8 mouse cellular contexts compared by ENCODE assay signal in genomic region chr7:18925162-18925938, GRCm38 (mm10). TPM values are rescaled to one million over a fixed set of nuclear protein-coding genes. Genes with fewer than 3 reads are reported as not detected.
A peak's percentile ranks its signal among the peaks of the same experiment; 100 is the strongest.
DNase-seq lines count a peak whose midpoint lies in the region; ATAC-seq and TF ChIP-seq lines count a peak whose summit lies in the region.

TSS of gene Nova2 (plus strand) at chr7:18925888.

- in situ Hi-C loops in CH12.LX (cut with MboI; ENCODE audit: low pct_ligation_motif_present, low pct_unique_long_range_greater_than_20kb, low sequenced_read_pairs) = no loop called here

- H3K27ac ChIP-seq in CH12.LX (ENCODE audit: insufficient read depth, low read depth) = no peak within 1 kb of the TSS
- H3K27ac ChIP-seq in forebrain, embryonic 12.5 days = peak within 1 kb of the TSS; percentile 94
- peak within 1 kb of the TSS; percentile 64 for H3K27ac ChIP-seq in heart, embryonic 16.5 days (ENCODE audit: low read length)
- no peak within 1 kb of the TSS for H3K27ac ChIP-seq in liver, embryonic 12.5 days

- dilution Hi-C loops in CH12.LX (cut with MboI; ENCODE audit: extremely low pct_ligation_motif_present, extremely low pct_unique_long_range_greater_than_20kb, low sequenced_read_pairs) = no loop called here

- peaks cover 90% of the 10 kb centered on the region for H3K27me3 ChIP-seq in CH12.LX (replicated peaks)
- no peaks in the 10 kb centered on the region; the same call in 1 of the 2 replicates for H3K27me3 ChIP-seq in forebrain, embryonic 12.5 days
- H3K27me3 ChIP-seq in heart, embryonic 16.5 days (ENCODE audit: control insufficient read depth, insufficient read depth, low read length) = peaks cover 47% of the 10 kb centered on the region
- peaks cover 93% of the 10 kb centered on the region for H3K27me3 ChIP-seq in liver, embryonic 12.5 days (replicated peaks)

- no peak for TF ChIP-seq POLR2A in CH12.LX (IDR thresholded peaks at IDR 0.05; ENCODE audit: low read depth, low read length)

- peaks cover 0 to 6% of the 10 kb centered on the region in 2 experiments; a peak in 2 of 4 replicates for H3K4me1 ChIP-seq in CH12.LX (ENCODE audit: control insufficient read depth in 1 of 2, insufficient read depth in 2 of 2)
- H3K4me1 ChIP-seq in forebrain, embryonic 12.5 days = peaks cover 74% of the 10 kb centered on the region
- H3K4me1 ChIP-seq in heart, embryonic 16.5 days (ENCODE audit: control insufficient read depth, insufficient read depth, low read length) = peaks cover 6% of the 10 kb centered on the region; the same call in 1 of the 2 replicates
- H3K4me1 ChIP-seq in liver, embryonic 12.5 days = peaks cover 16% of the 10 kb centered on the region

- H3K9ac ChIP-seq in CH12.LX (ENCODE audit: insufficient read depth, low read depth) = no peak within 1 kb of the TSS
- peak within 1 kb of the TSS; percentile 100 for H3K9ac ChIP-seq in forebrain, embryonic 12.5 days
- H3K9ac ChIP-seq in heart, embryonic 16.5 days (ENCODE audit: low read length) = peak within 1 kb of the TSS; percentile 69
- peak within 1 kb of the TSS; percentile 55 for H3K9ac ChIP-seq in liver, embryonic 12.5 days

- TF ChIP-seq CTCF in CH12.LX (conservative IDR thresholded peaks at IDR 0.05 in 1 of 2, IDR thresholded peaks at IDR 0.05 in 1 of 2; ENCODE audit: low read depth in 2 of 2, low read length in 2 of 2) = no peak

- no peak for TF ChIP-seq RAD21 in CH12.LX (IDR thresholded peaks at IDR 0.05; ENCODE audit: low read depth, low read length)

- no peaks in the 10 kb centered on the region for H3K79me2 ChIP-seq in CH12.LX (replicated peaks; ENCODE audit: control insufficient read depth, extremely low read depth, insufficient read depth, poor library complexity, severe bottlenecking)

- H3K4me3 ChIP-seq in CH12.LX (replicated peaks in 1 of 3; ENCODE audit: low read depth in 2 of 3, low read length in 2 of 3, poor library complexity in 1 of 3) = no peak within 1 kb of the TSS
- peak within 1 kb of the TSS; percentile 95 for H3K4me3 ChIP-seq in forebrain, embryonic 12.5 days (replicated peaks)
- peak within 1 kb of the TSS; percentile 64 for H3K4me3 ChIP-seq in heart, embryonic 16.5 days (ENCODE audit: low read length)
- H3K4me3 ChIP-seq in liver, embryonic 12.5 days = peak within 1 kb of the TSS; percentile 46

- H3K36me3 ChIP-seq in CH12.LX (replicated peaks in 1 of 2; ENCODE audit: control insufficient read depth in 1 of 2, insufficient read depth in 1 of 2, low read length in 1 of 2) = no peaks in the 10 kb centered on the region
- no peaks in the 10 kb centered on the region for H3K36me3 ChIP-seq in forebrain, embryonic 12.5 days (replicated peaks)
- no peaks in the 10 kb centered on the region for H3K36me3 ChIP-seq in heart, embryonic 16.5 days (ENCODE audit: control insufficient read depth, insufficient read depth)
- no peaks in the 10 kb centered on the region for H3K36me3 ChIP-seq in liver, embryonic 12.5 days

- under 1% methylated on average over 30 of the region's 45 CpGs for WGBS in forebrain, embryonic 12.5 days
- WGBS in heart, embryonic 16.5 days = under 1% methylated on average over 21 of the region's 45 CpGs
- WGBS in liver, embryonic 12.5 days (ENCODE audit: insufficient replicate concordance) = 4% methylated on average over 28 of the region's 45 CpGs

- peak; percentile 74 for DNase-seq in CH12.LX (ENCODE audit: extremely low read depth)
- peak; percentile 67 for DNase-seq in c-Kit-positive CD71-positive TER-119-negative erythroid progenitor cells, embryonic 14.5 days (ENCODE audit: low read depth)
- DNase-seq in kidney, postnatal 14 days = peak; percentile 93
- DNase-seq in naive thymus-derived CD4-positive, alpha-beta T cell, adult 2 months (ENCODE audit: low read depth) = peak; percentile 62
- peak; percentile 72 to 83 for DNase-seq in spleen, postnatal 4 days (ENCODE audit: low spot score in 2 of 2)

- peak within 1 kb of the TSS; percentile 72 for H3K4me2 ChIP-seq in CH12.LX (ENCODE audit: insufficient read depth, low read depth, poor library complexity, severe bottlenecking)
- peak within 1 kb of the TSS; percentile 77 for H3K4me2 ChIP-seq in forebrain, embryonic 12.5 days
- peak within 1 kb of the TSS; percentile 86 for H3K4me2 ChIP-seq in heart, embryonic 16.5 days (ENCODE audit: low read depth, low read length)
- H3K4me2 ChIP-seq in liver, embryonic 12.5 days = peak within 1 kb of the TSS; percentile 69

- peak; percentile 91 for ATAC-seq in forebrain, embryonic 12.5 days (ENCODE audit: low FRiP score)
- peak; percentile 85 for ATAC-seq in heart, embryonic 16.5 days (replicated peaks; ENCODE audit: extremely low read depth, insufficient read depth, low FRiP score)
- ATAC-seq in liver, embryonic 12.5 days = peak; percentile 83

- no peak for TF ChIP-seq EP300 in CH12.LX (IDR thresholded peaks at IDR 0.05; ENCODE audit: low read length)

- H3K9me3 ChIP-seq in CH12.LX (replicated peaks; ENCODE audit: low read length) = peaks cover 2% of the 10 kb centered on the region
- no peaks in the 10 kb centered on the region for H3K9me3 ChIP-seq in forebrain, embryonic 12.5 days
- H3K9me3 ChIP-seq in heart, embryonic 16.5 days (replicated peaks; ENCODE audit: control insufficient read depth, low read length) = no peaks in the 10 kb centered on the region
- no peaks in the 10 kb centered on the region for H3K9me3 ChIP-seq in liver, embryonic 12.5 days (replicated peaks)

TF ChIP-seq in CH12.LX, 34 proteins besides CTCF, POLR2A, EP300 and RAD21:
- no peak for TF ChIP-seq SIN3A (IDR thresholded peaks at IDR 0.05; ENCODE audit: low read length)
- TF ChIP-seq MXI1 (IDR thresholded peaks at IDR 0.05; ENCODE audit: low read depth, low read length) = no peak
- TF ChIP-seq ZNF384 (IDR thresholded peaks at IDR 0.05; ENCODE audit: low read depth, low read length) = no peak
- no peak for TF ChIP-seq ETS1 (conservative IDR thresholded peaks at IDR 0.05; ENCODE audit: low read depth, low read length)
- TF ChIP-seq JUND (conservative IDR thresholded peaks at IDR 0.05; ENCODE audit: low read depth, low read length) = no peak
- no peak for TF ChIP-seq USF2 (conservative IDR thresholded peaks at IDR 0.05; ENCODE audit: low read depth, low read length)
- TF ChIP-seq BHLHE40 (IDR thresholded peaks at IDR 0.05; ENCODE audit: low read depth, low read length) = no peak
- no peak for TF ChIP-seq NRF1 (IDR thresholded peaks at IDR 0.05; ENCODE audit: low read depth, low read length)

RNA-seq across cellular contexts. Expression of gene Nova2, which starts in this region (rescaled TPM):
- total RNA-seq in CH12.LX (2012; rRNA removed) (0.04 TPM in 2 replicates), CH12.LX (2014; rRNA removed) (not detected in 2 replicates)
- not detected in 2 replicates for polyA plus RNA-seq in CH12.LX (2012; ENCODE audit: insufficient read length, low read depth)
- 10.8 and 11.3 TPM in 2 replicates for polyA plus RNA-seq in forebrain, embryonic 12.5 days (2016; fragmentation: Nextera tagmentation; extraction: Ambion mirVana)
- 0.64 and 0.82 TPM in 2 replicates for polyA plus RNA-seq in heart, embryonic 16.5 days (2015; fragmentation: Nextera tagmentation; extraction: Ambion mirVana)
- polyA plus RNA-seq in liver, embryonic 12.5 days (2016; fragmentation: Nextera tagmentation; extraction: Ambion mirVana) = 0.13 and 0.16 TPM in 2 replicates

Comparison
In these comparisons a context has a peak if more than half of its experiments do, and no peak if none do; other contexts are left out.
1. Peak in DNase-seq and H3K4me2 ChIP-seq in CH12.LX; RNA of the gene not detected or under 1 TPM.
2. Peak in ATAC-seq, H3K4me3 ChIP-seq, H3K27ac ChIP-seq, H3K9ac ChIP-seq and H3K4me2 ChIP-seq in heart, embryonic 16.5 days; RNA of the gene not detected or under 1 TPM.
3. Peak in ATAC-seq, H3K4me3 ChIP-seq, H3K9ac ChIP-seq and H3K4me2 ChIP-seq in liver, embryonic 12.5 days; RNA of the gene not detected or under 1 TPM.